Mouse (Mus musculus): ENCODE measurements at regions not wholly inside any gene's neighbourhood (a gene's known extent, or its start where the extent isn't known, plus 50 kb on each side); places are given as distances from the start of the nearest gene placed in this dataset.

GRCm38 (mm10) chr6:13305873-13306272 lies 81.1 kb upstream of the Vwde start:
- no peak for DNase-seq (ENCODE audit: low spot score)

- no peak for DNase-seq (ENCODE audit: low spot score)
These were observed 73.4 kb upstream of the Vwde start for GRCm38 (mm10) chr6:13298171-13298570.

- DNase-seq (ENCODE audit: low spot score): no peak
These were observed 72.3 kb upstream of the Vwde start for GRCm38 (mm10) chr6:13297110-13297509.

- DNase-seq (ENCODE audit: low spot score): no peak
These were observed 71.3 kb upstream of the Vwde start for GRCm38 (mm10) chr6:13296041-13296440.

DNA sequence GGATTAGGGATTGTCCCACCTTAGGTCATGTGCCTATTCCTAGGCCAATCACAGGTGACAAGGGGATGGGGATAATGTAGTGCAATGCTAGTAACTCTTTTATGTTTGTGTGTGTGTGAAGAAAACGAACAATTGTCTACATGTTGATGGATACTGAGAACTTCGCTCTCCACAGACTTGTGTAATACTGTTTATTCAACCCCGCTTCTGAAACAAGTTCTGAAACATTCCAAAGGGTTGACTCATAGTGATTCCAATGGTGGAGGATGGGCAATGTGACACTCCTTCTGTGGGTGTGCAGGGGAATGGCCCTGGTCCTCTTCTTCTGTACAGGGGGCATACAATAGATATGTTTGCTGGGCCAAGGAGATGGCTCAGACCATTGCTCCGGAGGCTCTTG lies 69.6 kb upstream of the Vwde start:
- DNase-seq (ENCODE audit: low spot score): no peak

- DNase-seq (ENCODE audit: low spot score): no peak
These were observed 63.7 kb upstream of the Vwde start for GRCm38 (mm10) chr6:13288500-13288899.

- no peak for DNase-seq (ENCODE audit: low spot score)
These were observed 63.0 kb upstream of the Vwde start for GRCm38 (mm10) chr6:13287812-13288211.

- peak; percentile 6 for DNase-seq (ENCODE audit: low spot score)
These were observed 61.9 kb upstream of the Vwde start for GRCm38 (mm10) chr6:13286542-13287273.

GRCm38 (mm10) chr6:13280835-13281234 lies 56.1 kb upstream of the Vwde start:
- DNase-seq (ENCODE audit: low spot score): no peak
